Mouse (Mus musculus): ENCODE results near the gene Vwa8.

DNA sequence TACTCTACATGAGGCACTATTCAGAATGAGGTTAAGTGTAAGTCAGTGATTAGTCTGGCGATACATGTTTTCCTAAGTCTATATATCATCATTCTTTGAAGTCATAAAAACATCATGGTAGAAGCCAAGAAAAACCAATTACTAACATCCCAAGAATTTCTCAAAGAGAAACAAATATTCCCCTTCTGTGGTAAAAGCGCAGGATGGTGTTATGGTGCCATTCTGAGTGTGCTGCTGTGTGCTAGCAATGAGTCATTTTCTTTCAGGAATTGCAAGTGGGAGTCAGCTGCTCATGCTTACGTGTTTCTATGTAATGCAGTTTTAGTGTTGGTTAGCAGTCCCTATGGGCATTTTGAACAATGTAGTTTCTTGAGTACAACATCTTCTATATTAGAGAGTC is 216.8 kb downstream of the Vwa8 start:
- TF ChIP-seq POLR2A (IDR thresholded peaks at IDR 0.05; ENCODE audit: borderline replicate concordance, extremely low read depth, insufficient read depth, insufficient read length, poor library complexity, severe bottlenecking), result no peak
- no peak for TF ChIP-seq CTCF (IDR thresholded peaks at IDR 0.05; ENCODE audit: borderline replicate concordance, extremely low read depth, insufficient read depth, insufficient read length)

Data from brain, embryonic 14.5 days (tissue).